Mouse (Mus musculus) pancreas, adult 10 weeks (tissue): ENCODE results near the gene Evi5. TPM values are rescaled to one million over a fixed set of nuclear protein-coding genes. Genes with fewer than 3 reads are reported as not detected.

ENCODE experiments used
- polyA plus RNA-seq: library from polyadenylated mRNA; stranded (reverse); fragments of 350-450 nt; fragmentation: Illumina TruSeq; extraction: RNeasy Lipid Tissue Mini Kit (QIAGEN cat#74804); gene quantifications from one replicate; pipeline ENCODE4 v1.2.3, GENCODE M21; 2015; ENCODE audit warnings: low read depth, low replicate concordance; ENCODE audit not compliant: insufficient read depth

The Evi5 gene
- 7.3 TPM for polyA plus RNA-seq

GRCm38 (mm10) chr5:107874561-107875260 lies at the start of gene Evi5:
Evi5 (minus strand) TSS chr5:107875107.

GRCm38 (mm10) chr5:107900206-107901013 lies 25.5 kb upstream of the Evi5 start, which contains the start of gene Rpl5:
Rpl5 (plus strand) TSS chr5:107900502.

GRCm38 (mm10) chr5:107829998-107830560 lies 44.8 kb downstream of the Evi5 start, which contains the start of gene Ube2d2b:
Ube2d2b (plus strand) TSS chr5:107830099.

GRCm38 (mm10) chr5:107725435-107726261 lies 149.3 kb downstream of the Evi5 start, which contains the start of gene Gfi1:
Gfi1 (minus strand) TSS chr5:107726036.

Other genes with a start within 250 kb of the Evi5 start
- 7.1 TPM for gene Gfi1, start 149.1 kb downstream of the Evi5 start, polyA plus RNA-seq
- gene Ube2d2b, start 45.0 kb downstream of the Evi5 start, polyA plus RNA-seq: not detected
- 308 TPM for gene Rpl5, start 25.4 kb upstream of the Evi5 start, polyA plus RNA-seq
- gene Fam69a, start 112.0 kb upstream of the Evi5 start, polyA plus RNA-seq: 3.0 TPM
- gene Mtf2, start 190.6 kb upstream of the Evi5 start, polyA plus RNA-seq: 5.6 TPM